Mouse (Mus musculus) midbrain, embryonic 16.5 days (tissue): ENCODE data around the gene Inafm2. TPM values are rescaled to one million over a fixed set of nuclear protein-coding genes. Genes with fewer than 3 reads are reported as not detected.

Source experiments
- ATAC-seq: fragments of 200-750 bp; cut with Nextera tagmentation; 2 replicates; pipeline ENCODE4 v1.8.0; 2017; ENCODE audit warnings: moderate TSS enrichment
- H3K27ac ChIP-seq: fragments of 300-500 bp; sonication (generic); 2 replicates; pipeline ENCODE4 v1.5.1; 2014; ENCODE audit warnings: mild to moderate bottlenecking, low read length, mixed read lengths
- H3K27me3 ChIP-seq: fragments of 300-500 bp; sonication (generic); 2 replicates; pipeline ENCODE4 v1.6.1; 2014; ENCODE audit warnings: low read depth, low read length, mixed read lengths; ENCODE audit not compliant: control insufficient read depth, insufficient read depth
- H3K36me3 ChIP-seq: fragments of 300-500 bp; sonication (generic); 2 replicates; pipeline ENCODE4 v1.6.1; 2014; ENCODE audit warnings: mild to moderate bottlenecking, low read length, moderate library complexity, mixed read lengths; ENCODE audit not compliant: control insufficient read depth, insufficient read depth
- H3K4me1 ChIP-seq: fragments of 300-500 bp; sonication (generic); 2 replicates; pipeline ENCODE4 v1.6.1; 2014; ENCODE audit warnings: mild to moderate bottlenecking, low read length, mixed read lengths; ENCODE audit not compliant: control insufficient read depth, insufficient read depth
- H3K4me2 ChIP-seq: fragments of 300-500 bp; sonication (generic); 2 replicates; pipeline ENCODE4 v1.6.1; 2014; ENCODE audit warnings: mild to moderate bottlenecking, low read length, mixed read lengths
- H3K4me3 ChIP-seq: fragments of 300-500 bp; sonication (generic); 2 replicates; pipeline ENCODE4 v1.5.1; 2014; ENCODE audit warnings: low read depth, mild to moderate bottlenecking, low read length, moderate library complexity, mixed read lengths
- H3K9ac ChIP-seq: fragments of 300-500 bp; sonication (generic); 2 replicates; pipeline ENCODE4 v1.6.1; 2014; ENCODE audit warnings: low read depth, low read length, mixed read lengths
- H3K9me3 ChIP-seq: fragments of 300-500 bp; sonication (generic); replicated peaks from 2 replicates; pipeline ENCODE4 v1.6.1; 2014; ENCODE audit warnings: mild to moderate bottlenecking, low read length, mixed read lengths; ENCODE audit not compliant: control insufficient read depth, poor library complexity, severe bottlenecking
- WGBS: fragments of 180-500 bp; shearing (Covaris S2); extraction: QIAGEN DNeasy Blood & Tissue Kit; methylation state at CpG from one replicate; pipeline ENCODE4 v1.1.7; 2014; 5-methylcytosine and 5-hydroxymethylcytosine counted together
- polyA plus RNA-seq: library from polyadenylated mRNA; unstranded; fragments of >200 nt; fragmentation: Nextera tagmentation; extraction: Ambion mirVana; gene quantifications from 2 replicates; pipeline ENCODE4 v1.2.1, GENCODE M21; 2015

The Inafm2 gene
- 17.9 and 18.9 TPM in 2 replicates for polyA plus RNA-seq

DNA sequence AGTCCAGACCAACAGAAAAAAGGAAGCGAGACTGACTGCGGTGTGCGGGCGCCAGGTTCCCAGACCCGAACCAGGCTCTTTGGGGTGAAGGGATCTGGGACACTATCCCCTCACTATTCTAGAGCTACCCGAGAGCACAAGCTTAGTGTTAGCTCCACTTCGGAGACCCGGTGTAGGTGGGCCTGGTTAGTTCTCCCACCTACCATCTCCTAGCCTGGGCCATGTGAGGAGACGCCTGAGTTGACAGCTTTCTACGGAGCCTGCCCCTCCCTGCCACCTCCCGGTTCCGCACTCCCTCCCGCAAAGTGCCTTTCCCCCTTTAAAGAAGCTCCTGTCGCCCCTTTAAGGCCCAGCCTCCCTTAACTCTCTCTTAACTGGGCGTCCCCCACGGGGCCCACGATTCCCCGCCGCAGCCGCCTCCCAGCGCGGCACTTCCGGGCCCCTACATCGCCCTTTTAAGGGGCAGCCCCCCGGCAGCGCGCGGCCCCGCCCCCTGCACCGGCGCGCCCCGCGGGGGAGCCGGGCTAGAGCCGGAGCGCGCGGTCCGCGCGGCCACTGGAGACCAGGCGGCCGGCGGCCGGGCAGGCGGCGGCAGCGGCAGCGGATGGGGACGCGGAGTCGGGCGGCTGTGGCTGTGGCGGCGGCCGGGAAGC, at the start of gene Inafm2:
TSS of gene Inafm2 (plus strand) at position 527 of the 653 bp plus-strand sequence.
- Histone ChIP-seq H3K9ac (peak within 1 kb of the TSS; percentile 95), H3K27ac (peak within 1 kb of the TSS; percentile 77), H3K9me3 (no peaks in the 10 kb centered on the region), H3K4me3 (peak within 1 kb of the TSS; percentile 90), H3K36me3 (no peaks in the 10 kb centered on the region), H3K4me1 (peaks cover 33% of the 10 kb centered on the region), H3K4me2 (peak within 1 kb of the TSS; percentile 94), H3K27me3 (peaks cover 4% of the 10 kb centered on the region; the same call in 1 of the 2 replicates)
- ATAC-seq: peak; percentile 93
- under 1% methylated on average over 40 of the region's 57 CpGs for WGBS

DNA sequence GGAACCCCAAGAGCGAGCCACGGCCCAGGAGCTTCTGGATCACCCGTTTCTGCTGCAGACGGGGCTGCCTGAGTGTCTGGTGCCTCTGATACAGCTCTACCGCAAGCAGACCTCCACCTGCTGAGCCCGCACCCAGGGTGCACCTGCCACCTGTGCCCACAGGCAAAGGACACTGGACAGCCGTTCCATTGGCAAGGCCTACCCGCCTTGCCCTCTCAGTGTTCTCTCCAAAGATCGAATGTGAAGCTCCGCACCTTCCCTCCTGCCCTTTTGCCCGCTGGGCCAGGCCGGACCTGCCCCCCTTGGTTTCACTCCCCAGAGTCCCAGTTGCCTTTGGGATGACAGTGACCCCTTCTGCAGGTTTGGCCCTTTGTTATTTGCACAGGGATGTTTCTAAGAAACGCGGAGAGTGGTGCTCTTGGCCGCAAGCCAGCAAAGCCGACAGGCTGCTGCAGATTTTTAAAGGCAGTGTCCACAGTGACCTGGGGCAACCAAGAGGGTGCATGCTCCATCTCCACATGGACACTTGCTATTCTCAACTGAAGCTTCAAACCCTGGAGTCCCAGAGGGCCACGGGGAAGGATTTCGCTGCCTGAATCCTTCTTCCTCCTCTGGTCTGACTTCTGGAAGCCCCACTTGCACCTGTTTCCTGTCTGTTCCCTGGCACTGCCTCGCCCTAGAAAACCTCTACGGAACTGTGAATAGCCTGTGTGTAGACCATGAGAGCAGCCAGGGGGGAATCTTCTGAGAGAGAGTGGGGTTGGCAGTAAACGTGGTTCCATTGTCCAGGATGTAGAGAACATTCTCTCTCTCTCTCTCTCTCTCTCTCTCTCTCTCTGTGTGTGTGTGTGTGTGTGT, 48.9 kb upstream of the Inafm2 start:
- peaks cover 40% of the 10 kb centered on the region for H3K27me3 ChIP-seq
- H3K36me3 ChIP-seq: peaks cover 6% of the 10 kb centered on the region; the same call in 1 of the 2 replicates
- 55% methylated on average over 21 of the region's 21 CpGs for WGBS
- peaks cover 8% of the 10 kb centered on the region for H3K4me1 ChIP-seq
- H3K9me3 ChIP-seq: no peaks in the 10 kb centered on the region
- no peak overlapping the region for H3K4me3 ChIP-seq
- no peak overlapping the region for H3K27ac ChIP-seq
- no peak overlapping the region for H3K4me2 ChIP-seq
- no peak for ATAC-seq
- no peak overlapping the region for H3K9ac ChIP-seq

- H3K9ac ChIP-seq: no peak overlapping the region
- no peak overlapping the region for H3K4me3 ChIP-seq
- H3K27me3 ChIP-seq: peaks cover 47% of the 10 kb centered on the region
- ATAC-seq: no peak
- H3K9me3 ChIP-seq: no peaks in the 10 kb centered on the region
- H3K36me3 ChIP-seq: peaks cover 6% of the 10 kb centered on the region; the same call in 1 of the 2 replicates
- no peak overlapping the region for H3K4me2 ChIP-seq
- 35% methylated on average over 5 of the region's 5 CpGs for WGBS
- peaks cover 9% of the 10 kb centered on the region for H3K4me1 ChIP-seq
- no peak overlapping the region for H3K27ac ChIP-seq
Measured at GRCm38 (mm10) chr2:118697311-118697877, 48.2 kb upstream of the Inafm2 start.

DNA sequence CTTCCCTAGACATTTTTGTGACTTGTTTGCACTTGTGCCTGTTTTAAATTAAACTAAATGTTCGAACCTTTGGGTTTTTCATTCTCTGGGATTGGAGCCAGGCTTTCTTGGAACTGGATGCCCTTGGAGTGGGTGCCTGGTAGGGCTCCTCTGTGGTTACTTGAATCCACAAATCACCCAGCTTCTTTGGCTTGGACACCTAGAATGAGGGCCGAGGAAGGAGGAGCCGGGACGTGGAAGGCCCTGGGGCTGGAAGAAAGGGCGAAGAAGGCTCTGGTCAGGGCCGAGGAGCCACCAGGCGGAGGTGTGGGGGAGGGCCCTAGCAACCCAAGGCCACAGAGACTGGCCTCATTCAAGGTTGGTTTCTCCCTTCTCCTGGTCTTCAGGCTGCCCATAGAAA, 47.6 kb upstream of the Inafm2 start:
- peaks cover 5% of the 10 kb centered on the region; the same call in 1 of the 2 replicates for H3K36me3 ChIP-seq
- H3K27me3 ChIP-seq: peaks cover 52% of the 10 kb centered on the region
- WGBS: 55% methylated on average over 7 of the region's 7 CpGs
- H3K27ac ChIP-seq: no peak overlapping the region
- H3K9me3 ChIP-seq: no peaks in the 10 kb centered on the region
- no peak overlapping the region for H3K9ac ChIP-seq
- no peak overlapping the region for H3K4me3 ChIP-seq
- H3K4me1 ChIP-seq: peaks cover 15% of the 10 kb centered on the region
- no peak overlapping the region for H3K4me2 ChIP-seq
- ATAC-seq: no peak

GRCm38 (mm10) chr2:118700179-118701062, 45.1 kb upstream of the Inafm2 start:
- Histone ChIP-seq H3K36me3 (no peaks in the 10 kb centered on the region), H3K27me3 (peaks cover 77% of the 10 kb centered on the region), H3K9me3 (no peaks in the 10 kb centered on the region), H3K4me3 (0 out of 2 replicates have a peak overlapping the region, but pooled peaks have one; percentile 6), H3K27ac (no peak overlapping the region), H3K4me1 (peaks cover 30% of the 10 kb centered on the region), H3K4me2 (peak overlapping the region; percentile 44), H3K9ac (no peak overlapping the region)
- ATAC-seq: no peak
- WGBS: 1% methylated on average over 32 of the region's 32 CpGs

- H3K36me3 ChIP-seq: no peaks in the 10 kb centered on the region
- H3K27me3 ChIP-seq: peaks cover 80% of the 10 kb centered on the region
- no peak overlapping the region for H3K4me3 ChIP-seq
- no peak overlapping the region for H3K4me2 ChIP-seq
- peaks cover 30% of the 10 kb centered on the region for H3K4me1 ChIP-seq
- no peak for ATAC-seq
- H3K9ac ChIP-seq: no peak overlapping the region
- H3K27ac ChIP-seq: no peak overlapping the region
- H3K9me3 ChIP-seq: no peaks in the 10 kb centered on the region
- 8% methylated on average over 5 of the region's 5 CpGs for WGBS
Measured at GRCm38 (mm10) chr2:118701161-118701560, 44.4 kb upstream of the Inafm2 start.

GRCm38 (mm10) chr2:118701971-118702882, 43.3 kb upstream of the Inafm2 start:
- Histone ChIP-seq H3K9ac (peak overlapping the region; percentile 40), H3K4me3 (peak overlapping the region; percentile 39), H3K4me1 (peaks cover 32% of the 10 kb centered on the region), H3K27me3 (peaks cover 80% of the 10 kb centered on the region), H3K36me3 (no peaks in the 10 kb centered on the region), H3K9me3 (no peaks in the 10 kb centered on the region), H3K27ac (no peak overlapping the region), H3K4me2 (peak overlapping the region; percentile 64)
- 3% methylated on average over 51 of the region's 51 CpGs for WGBS
- 0 out of 2 replicates have a peak, but pooled peaks have one; percentile 3 for ATAC-seq
